Mouse (Mus musculus): ENCODE data around the gene Klf7. TPM values are rescaled to one million over a fixed set of nuclear protein-coding genes. Genes with fewer than 3 reads are reported as not detected.

The Klf7 gene
- polyA plus RNA-seq, 1 experiment from 2014 or later: 16.3 TPM

GRCm38 (mm10) chr1:64005194-64005593, 116.9 kb downstream of the Klf7 start:
- Histone ChIP-seq H3K27me3 (ENCODE audit: control insufficient read depth, insufficient read depth, low read length) (no peaks in the 10 kb centered on the region), H3K4me3 (ENCODE audit: low read length) (no peak overlapping the region), H3K4me2 (ENCODE audit: low read depth, low read length) (no peak overlapping the region), H3K36me3 (ENCODE audit: control insufficient read depth, insufficient read depth) (no peaks in the 10 kb centered on the region), H3K9me3 (replicated peaks; ENCODE audit: control insufficient read depth, low read length) (no peaks in the 10 kb centered on the region), H3K27ac (ENCODE audit: low read length) (no peak overlapping the region), H3K4me1 (ENCODE audit: control insufficient read depth, insufficient read depth, low read length) (peaks cover 2% of the 10 kb centered on the region; the same call in 1 of the 2 replicates), H3K9ac (ENCODE audit: low read length) (no peak overlapping the region)
- 72% methylated on average over 2 of the region's 2 CpGs for WGBS
- ATAC-seq (replicated peaks; ENCODE audit: extremely low read depth, insufficient read depth, low FRiP score): no peak

GRCm38 (mm10) chr1:64003525-64004291, 118.4 kb downstream of the Klf7 start:
- H3K36me3 ChIP-seq (ENCODE audit: control insufficient read depth, insufficient read depth): no peaks in the 10 kb centered on the region
- 42% methylated on average over 9 of the region's 9 CpGs for WGBS
- H3K4me3 ChIP-seq (ENCODE audit: low read length): no peak overlapping the region
- no peaks in the 10 kb centered on the region for H3K27me3 ChIP-seq (ENCODE audit: control insufficient read depth, insufficient read depth, low read length)
- no peak overlapping the region for H3K9ac ChIP-seq (ENCODE audit: low read length)
- no peak; the same call in 1 of the 2 replicates for ATAC-seq (replicated peaks; ENCODE audit: extremely low read depth, insufficient read depth, low FRiP score)
- H3K4me1 ChIP-seq (ENCODE audit: control insufficient read depth, insufficient read depth, low read length): peaks cover 2% of the 10 kb centered on the region; the same call in 1 of the 2 replicates
- H3K27ac ChIP-seq (ENCODE audit: low read length): no peak overlapping the region
- H3K9me3 ChIP-seq (replicated peaks; ENCODE audit: control insufficient read depth, low read length): no peaks in the 10 kb centered on the region
- H3K4me2 ChIP-seq (ENCODE audit: low read depth, low read length): no peak overlapping the region

GRCm38 (mm10) chr1:64002036-64002435, 120.0 kb downstream of the Klf7 start:
- Histone ChIP-seq H3K4me1 (ENCODE audit: control insufficient read depth, insufficient read depth, low read length) (peaks cover 2% of the 10 kb centered on the region; the same call in 1 of the 2 replicates), H3K4me2 (ENCODE audit: low read depth, low read length) (no peak overlapping the region), H3K27me3 (ENCODE audit: control insufficient read depth, insufficient read depth, low read length) (no peaks in the 10 kb centered on the region), H3K4me3 (ENCODE audit: low read length) (no peak overlapping the region), H3K36me3 (ENCODE audit: control insufficient read depth, insufficient read depth) (no peaks in the 10 kb centered on the region), H3K9ac (ENCODE audit: low read length) (no peak overlapping the region), H3K9me3 (replicated peaks; ENCODE audit: control insufficient read depth, low read length) (no peaks in the 10 kb centered on the region), H3K27ac (ENCODE audit: low read length) (no peak overlapping the region)
- 89% methylated on average over 6 of the region's 6 CpGs for WGBS
- ATAC-seq (replicated peaks; ENCODE audit: extremely low read depth, insufficient read depth, low FRiP score): no peak

- Histone ChIP-seq H3K27me3 (ENCODE audit: control insufficient read depth, insufficient read depth, low read length) (no peaks in the 10 kb centered on the region), H3K4me2 (ENCODE audit: low read depth, low read length) (no peak overlapping the region), H3K9me3 (replicated peaks; ENCODE audit: control insufficient read depth, low read length) (no peaks in the 10 kb centered on the region), H3K36me3 (ENCODE audit: control insufficient read depth, insufficient read depth) (no peaks in the 10 kb centered on the region), H3K4me3 (ENCODE audit: low read length) (no peak overlapping the region), H3K27ac (ENCODE audit: low read length) (no peak overlapping the region), H3K4me1 (ENCODE audit: control insufficient read depth, insufficient read depth, low read length) (peaks cover 2% of the 10 kb centered on the region; the same call in 1 of the 2 replicates), H3K9ac (ENCODE audit: low read length) (no peak overlapping the region)
- 77% methylated on average over 2 of the region's 2 CpGs for WGBS
- ATAC-seq (replicated peaks; ENCODE audit: extremely low read depth, insufficient read depth, low FRiP score): no peak; the same call in 1 of the 2 replicates
These were observed 121.5 kb downstream of the Klf7 start for GRCm38 (mm10) chr1:64000597-64000996.

GRCm38 (mm10) chr1:63999481-63999880, 122.6 kb downstream of the Klf7 start:
- no peak overlapping the region for H3K27ac ChIP-seq (ENCODE audit: low read length)
- H3K9ac ChIP-seq (ENCODE audit: low read length): no peak overlapping the region
- ATAC-seq (replicated peaks; ENCODE audit: extremely low read depth, insufficient read depth, low FRiP score): no peak
- whole genome bisulfite sequencing: 54% methylated on average over 8 of the region's 8 CpGs
- H3K36me3 ChIP-seq (ENCODE audit: control insufficient read depth, insufficient read depth): no peaks in the 10 kb centered on the region
- no peak overlapping the region for H3K4me3 ChIP-seq (ENCODE audit: low read length)
- H3K9me3 ChIP-seq (replicated peaks; ENCODE audit: control insufficient read depth, low read length): no peaks in the 10 kb centered on the region
- H3K4me2 ChIP-seq (ENCODE audit: low read depth, low read length): no peak overlapping the region
- peaks cover 8% of the 10 kb centered on the region for H3K4me1 ChIP-seq (ENCODE audit: control insufficient read depth, insufficient read depth, low read length)
- no peaks in the 10 kb centered on the region for H3K27me3 ChIP-seq (ENCODE audit: control insufficient read depth, insufficient read depth, low read length)

GRCm38 (mm10) chr1:63998901-63999300, 123.2 kb downstream of the Klf7 start:
- no peaks in the 10 kb centered on the region for H3K36me3 ChIP-seq (ENCODE audit: control insufficient read depth, insufficient read depth)

GRCm38 (mm10) chr1:63998139-63998538, 123.9 kb downstream of the Klf7 start:
- WGBS: 62% methylated on average over 2 of the region's 2 CpGs
- H3K36me3 ChIP-seq (ENCODE audit: control insufficient read depth, insufficient read depth): no peaks in the 10 kb centered on the region
- H3K9me3 ChIP-seq (replicated peaks; ENCODE audit: control insufficient read depth, low read length): no peaks in the 10 kb centered on the region
- ATAC-seq (replicated peaks; ENCODE audit: extremely low read depth, insufficient read depth, low FRiP score): no peak
- peaks cover 10% of the 10 kb centered on the region for H3K4me1 ChIP-seq (ENCODE audit: control insufficient read depth, insufficient read depth, low read length)
- no peak overlapping the region for H3K9ac ChIP-seq (ENCODE audit: low read length)
- no peak overlapping the region for H3K4me2 ChIP-seq (ENCODE audit: low read depth, low read length)
- no peak overlapping the region for H3K4me3 ChIP-seq (ENCODE audit: low read length)
- no peak overlapping the region for H3K27ac ChIP-seq (ENCODE audit: low read length)
- H3K27me3 ChIP-seq (ENCODE audit: control insufficient read depth, insufficient read depth, low read length): no peaks in the 10 kb centered on the region

More at GRCm38 (mm10) chr1:63998901-63999300, 123.2 kb downstream of the Klf7 start:
- no peaks in the 10 kb centered on the region for H3K9me3 ChIP-seq (replicated peaks; ENCODE audit: control insufficient read depth, low read length)
- no peak overlapping the region for H3K4me2 ChIP-seq (ENCODE audit: low read depth, low read length)
- H3K27me3 ChIP-seq (ENCODE audit: control insufficient read depth, insufficient read depth, low read length): no peaks in the 10 kb centered on the region
- H3K9ac ChIP-seq (ENCODE audit: low read length): no peak overlapping the region
- 78% methylated on average over 4 of the region's 4 CpGs for WGBS
- no peak for ATAC-seq (replicated peaks; ENCODE audit: extremely low read depth, insufficient read depth, low FRiP score)
- H3K27ac ChIP-seq (ENCODE audit: low read length): no peak overlapping the region
- H3K4me1 ChIP-seq (ENCODE audit: control insufficient read depth, insufficient read depth, low read length): peaks cover 13% of the 10 kb centered on the region
- no peak overlapping the region for H3K4me3 ChIP-seq (ENCODE audit: low read length)

- no peak overlapping the region for H3K9ac ChIP-seq (ENCODE audit: low read length)
- H3K4me3 ChIP-seq (ENCODE audit: low read length): no peak overlapping the region
- H3K27ac ChIP-seq (ENCODE audit: low read length): no peak overlapping the region
- no peaks in the 10 kb centered on the region for H3K9me3 ChIP-seq (replicated peaks; ENCODE audit: control insufficient read depth, low read length)
- WGBS: 15% methylated on average over 4 of the region's 4 CpGs
- H3K36me3 ChIP-seq (ENCODE audit: control insufficient read depth, insufficient read depth): no peaks in the 10 kb centered on the region
- no peak overlapping the region for H3K4me2 ChIP-seq (ENCODE audit: low read depth, low read length)
- H3K4me1 ChIP-seq (ENCODE audit: control insufficient read depth, insufficient read depth, low read length): peaks cover 10% of the 10 kb centered on the region
- no peaks in the 10 kb centered on the region for H3K27me3 ChIP-seq (ENCODE audit: control insufficient read depth, insufficient read depth, low read length)
- no peak for ATAC-seq (replicated peaks; ENCODE audit: extremely low read depth, insufficient read depth, low FRiP score)
These were observed 126.3 kb downstream of the Klf7 start for GRCm38 (mm10) chr1:63995828-63996227.

GRCm38 (mm10) chr1:63995137-63995492, 127.0 kb downstream of the Klf7 start:
- Histone ChIP-seq H3K4me3 (ENCODE audit: low read length) (no peak overlapping the region), H3K36me3 (ENCODE audit: control insufficient read depth, insufficient read depth) (no peaks in the 10 kb centered on the region), H3K9ac (ENCODE audit: low read length) (no peak overlapping the region), H3K9me3 (replicated peaks; ENCODE audit: control insufficient read depth, low read length) (no peaks in the 10 kb centered on the region), H3K27ac (ENCODE audit: low read length) (no peak overlapping the region), H3K4me2 (ENCODE audit: low read depth, low read length) (no peak overlapping the region), H3K27me3 (ENCODE audit: control insufficient read depth, insufficient read depth, low read length) (no peaks in the 10 kb centered on the region), H3K4me1 (ENCODE audit: control insufficient read depth, insufficient read depth, low read length) (peaks cover 10% of the 10 kb centered on the region)
- no peak for ATAC-seq (replicated peaks; ENCODE audit: extremely low read depth, insufficient read depth, low FRiP score)
- 54% methylated on average over 5 of the region's 5 CpGs for WGBS
